9 mouse cellular contexts compared by ENCODE assay signal in the genomic region with DNA sequence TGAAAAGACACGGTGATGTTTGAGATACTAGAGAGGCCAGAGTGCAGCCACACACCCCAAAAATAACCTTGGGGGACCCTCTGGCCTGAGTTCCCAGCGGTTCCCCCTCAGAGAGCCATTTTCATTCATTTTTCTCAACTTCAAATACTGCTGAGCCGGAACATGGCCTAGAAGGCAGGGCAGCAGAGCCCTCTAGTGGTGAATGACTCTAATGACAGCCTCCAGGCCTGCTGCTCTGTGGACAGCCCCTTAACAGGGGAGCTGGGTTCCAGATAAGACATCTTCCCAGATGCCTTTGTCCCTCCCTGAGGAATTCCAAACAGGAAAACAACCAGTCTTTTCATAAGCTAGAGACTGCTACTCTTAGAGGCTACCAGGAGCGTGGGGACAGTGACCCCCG. TPM values are rescaled to one million over a fixed set of nuclear protein-coding genes. Genes with fewer than 3 reads are reported as not detected.
A peak's percentile ranks its signal among the peaks of the same experiment; 100 is the strongest.
DNase-seq lines count a peak whose midpoint lies in the region; ATAC-seq and TF ChIP-seq lines count a peak whose summit lies in the region.
"Had no signal": no experiment of that assay in that cellular context is flagged by ENCODE, and none has a peak within 500 bp of the region (broad histone marks: within the 10 kb centered on the region; RNA-seq: fewer than 3 reads in every experiment).

No protein-coding gene starts in this region.

- no peak overlapping the region for H3K9ac ChIP-seq in embryonic facial prominence, embryonic 15.5 days
- no peak overlapping the region for H3K9ac ChIP-seq in hindbrain, postnatal 0 days (replicated peaks; ENCODE audit: low read length)
- no peak overlapping the region for H3K9ac ChIP-seq in liver, embryonic 12.5 days
- H3K9ac ChIP-seq in neural tube, embryonic 13.5 days: 0 out of 2 replicates have a peak overlapping the region, but pooled peaks have one; percentile 17
- H3K9ac ChIP-seq: embryonic facial prominence, embryonic 12.5 days had no signal

- no peak overlapping the region for H3K4me3 ChIP-seq in embryonic facial prominence, embryonic 15.5 days (replicated peaks)
- H3K4me3 ChIP-seq in hindbrain, postnatal 0 days (ENCODE audit: low read length): no peak overlapping the region
- H3K4me3 ChIP-seq in liver, embryonic 12.5 days: no peak overlapping the region
- no peak overlapping the region for H3K4me3 ChIP-seq in neural tube, embryonic 13.5 days
- H3K4me3 ChIP-seq: embryonic facial prominence, embryonic 12.5 days had no signal

- ATAC-seq in embryonic facial prominence, embryonic 15.5 days (ENCODE audit: insufficient number of reproducible peaks, low FRiP score, low TSS enrichment, low read depth): peak; percentile 41; the same call in 1 of the 2 replicates
- ATAC-seq in hindbrain, postnatal 0 days: peak; percentile 69
- peak; percentile 34; the same call in 1 of the 2 replicates for ATAC-seq in liver, embryonic 12.5 days
- 0 out of 2 replicates have a peak, but pooled peaks have one; percentile 40 for ATAC-seq in neural tube, embryonic 13.5 days (ENCODE audit: low read depth)

- no peak overlapping the region for H3K4me2 ChIP-seq in embryonic facial prominence, embryonic 15.5 days (replicated peaks)
- H3K4me2 ChIP-seq in hindbrain, postnatal 0 days (ENCODE audit: low read depth, low read length): no peak overlapping the region
- no peak overlapping the region for H3K4me2 ChIP-seq in liver, embryonic 12.5 days
- no peak overlapping the region for H3K4me2 ChIP-seq in neural tube, embryonic 13.5 days
- H3K4me2 ChIP-seq: embryonic facial prominence, embryonic 12.5 days had no signal

- no peaks in the 10 kb centered on the region for H3K9me3 ChIP-seq in embryonic facial prominence, embryonic 15.5 days (replicated peaks)
- H3K9me3 ChIP-seq in hindbrain, postnatal 0 days (ENCODE audit: low read length): no peaks in the 10 kb centered on the region
- H3K9me3 ChIP-seq in liver, embryonic 12.5 days (replicated peaks): no peaks in the 10 kb centered on the region
- H3K9me3 ChIP-seq in neural tube, embryonic 13.5 days: no peaks in the 10 kb centered on the region
- H3K9me3 ChIP-seq: embryonic facial prominence, embryonic 12.5 days had no signal

- no peak overlapping the region for H3K27ac ChIP-seq in embryonic facial prominence, embryonic 15.5 days (replicated peaks)
- no peak overlapping the region for H3K27ac ChIP-seq in hindbrain, postnatal 0 days
- H3K27ac ChIP-seq in liver, embryonic 12.5 days: no peak overlapping the region
- H3K27ac ChIP-seq in neural tube, embryonic 13.5 days (replicated peaks): no peak overlapping the region
- H3K27ac ChIP-seq: embryonic facial prominence, embryonic 12.5 days had no signal

- H3K27me3 ChIP-seq in embryonic facial prominence, embryonic 15.5 days: no peaks in the 10 kb centered on the region
- H3K27me3 ChIP-seq in hindbrain, postnatal 0 days (ENCODE audit: insufficient read depth, low read length): no peaks in the 10 kb centered on the region
- H3K27me3 ChIP-seq in liver, embryonic 12.5 days (replicated peaks): no peaks in the 10 kb centered on the region
- no peaks in the 10 kb centered on the region for H3K27me3 ChIP-seq in neural tube, embryonic 13.5 days
- H3K27me3 ChIP-seq: embryonic facial prominence, embryonic 12.5 days had no signal

- 21% methylated on average over 5 of the region's 5 CpGs for WGBS in embryonic facial prominence, embryonic 15.5 days
- WGBS in hindbrain, postnatal 0 days: 25% methylated on average over 5 of the region's 5 CpGs
- 27% methylated on average over 5 of the region's 5 CpGs for WGBS in liver, embryonic 12.5 days (ENCODE audit: insufficient replicate concordance)
- WGBS in neural tube, embryonic 13.5 days: 19% methylated on average over 5 of the region's 5 CpGs

- DNase-seq in left cerebral cortex, adult 18-20 months (ENCODE audit: low spot score in 2 of 2): peak; percentile 38 to 49
- DNase-seq in left cerebral cortex, adult 11 months (ENCODE audit: low spot score): no peak
- DNase-seq in adrenal gland, postnatal 25 days: peak; percentile 32
- peak; percentile 88 for DNase-seq in hindbrain, postnatal 0 days (ENCODE audit: low spot score)
- DNase-seq in thymus, postnatal 4 days: peak; percentile 58

- H3K36me3 ChIP-seq in embryonic facial prominence, embryonic 15.5 days: no peaks in the 10 kb centered on the region; the same call in none of the 2 replicates
- H3K36me3 ChIP-seq in hindbrain, postnatal 0 days (ENCODE audit: insufficient read depth, low read length): no peaks in the 10 kb centered on the region; the same call in 1 of the 2 replicates
- peaks cover 28% of the 10 kb centered on the region for H3K36me3 ChIP-seq in liver, embryonic 12.5 days
- H3K36me3 ChIP-seq in neural tube, embryonic 13.5 days: no peaks in the 10 kb centered on the region

- TF ChIP-seq CTCF in hindbrain, postnatal 0 days (IDR thresholded peaks at IDR 0.05; ENCODE audit: low read depth): peak; percentile 96

- peaks cover 11% of the 10 kb centered on the region for H3K4me1 ChIP-seq in embryonic facial prominence, embryonic 15.5 days
- no peaks in the 10 kb centered on the region for H3K4me1 ChIP-seq in hindbrain, postnatal 0 days (ENCODE audit: insufficient read depth, low read length)
- H3K4me1 ChIP-seq in liver, embryonic 12.5 days: peaks cover 15% of the 10 kb centered on the region
- H3K4me1 ChIP-seq in neural tube, embryonic 13.5 days (replicated peaks): peaks cover 50% of the 10 kb centered on the region

RNA-seq across cellular contexts. Expression of gene Sap30l, which starts 23.1 kb away (rescaled TPM):
- 10 to 100 TPM; 53.2 to 57.0 TPM for total RNA-seq in left cerebral cortex, adult 18-20 months (2021)
- 55.8 and 60.8 TPM in 2 replicates for total RNA-seq in adrenal gland, postnatal 25 days (2021)
- polyA plus RNA-seq in embryonic facial prominence, embryonic 15.5 days (2015; fragmentation: Nextera tagmentation; extraction: Ambion mirVana): 13.2 and 14.0 TPM in 2 replicates
- 25.3 and 31.0 TPM in 2 replicates for total RNA-seq in hindbrain, postnatal 0 days (2014; rRNA removed)
- polyA plus RNA-seq in hindbrain, postnatal 0 days (2015; fragmentation: Nextera tagmentation; extraction: Ambion mirVana): 10.7 and 12.4 TPM in 2 replicates
- 9.2 and 10.0 TPM in 2 replicates for polyA plus RNA-seq in liver, embryonic 12.5 days (2016; fragmentation: Nextera tagmentation; extraction: Ambion mirVana)
- 15.6 and 16.7 TPM in 2 replicates for polyA plus RNA-seq in neural tube, embryonic 13.5 days (2015; fragmentation: Nextera tagmentation; extraction: Ambion mirVana)

RNA-seq across cellular contexts. Expression of gene Hand1, which starts 54.3 kb away (rescaled TPM):
- total RNA-seq in left cerebral cortex, adult 18-20 months (2021): not detected
- 8.0 and 13.6 TPM in 2 replicates for total RNA-seq in adrenal gland, postnatal 25 days (2021)
- 0.62 and 0.69 TPM in 2 replicates for polyA plus RNA-seq in embryonic facial prominence, embryonic 15.5 days (2015; fragmentation: Nextera tagmentation; extraction: Ambion mirVana)
- total RNA-seq in hindbrain, postnatal 0 days (2014; rRNA removed): not detected in 2 replicates
- polyA plus RNA-seq in hindbrain, postnatal 0 days (2015; fragmentation: Nextera tagmentation; extraction: Ambion mirVana): not detected in 2 replicates
- 1.6 and 3.0 TPM in 2 replicates for polyA plus RNA-seq in liver, embryonic 12.5 days (2016; fragmentation: Nextera tagmentation; extraction: Ambion mirVana)
- 0.28 TPM in 1 of 2 replicates, not detected in the other for polyA plus RNA-seq in neural tube, embryonic 13.5 days (2015; fragmentation: Nextera tagmentation; extraction: Ambion mirVana)
